Mouse (Mus musculus) CH12.LX (cell line): ENCODE measurements around the gene Col23a1. TPM values are rescaled to one million over a fixed set of nuclear protein-coding genes. Genes with fewer than 3 reads are reported as not detected.
A peak's percentile ranks its signal among the peaks of the same experiment; 100 is the strongest.

ENCODE experiments used
- DNase-seq: peaks from one replicate; pipeline ENCODE4 v3.0.0-alpha.2; 2013; ENCODE audit errors: extremely low read depth
- H3K27ac ChIP-seq: 2 replicates; pipeline ENCODE4 v1.5.1; 2012; ENCODE audit warnings: low read depth, mild to moderate bottlenecking, control low read depth, moderate library complexity; ENCODE audit not compliant: insufficient read depth
- H3K27me3 ChIP-seq: replicated peaks from 2 replicates; pipeline ENCODE3; 2012; ENCODE audit warnings: inconsistent platforms
- H3K36me3 ChIP-seq, 2 experiments: replicated peaks in 1 of 2; 2 replicates each; pipeline versions ENCODE3 to v1.6.1; 2012; ENCODE audit warnings: inconsistent platforms in 1 of 2, low read length in 1 of 2, mild to moderate bottlenecking in 1 of 2, mixed read lengths in 1 of 2, moderate library complexity in 1 of 2; ENCODE audit not compliant: control insufficient read depth in 1 of 2, insufficient read depth in 1 of 2
- H3K4me1 ChIP-seq, 2 experiments: 2 replicates each; pipeline ENCODE4 v1.6.1; 2012; ENCODE audit warnings: inconsistent platforms in 1 of 2, moderate library complexity in 1 of 2; ENCODE audit not compliant: insufficient read depth in 2 of 2, control insufficient read depth in 1 of 2
- H3K4me2 ChIP-seq: 2 replicates; pipeline ENCODE4 v1.6.1; 2012; ENCODE audit warnings: low read depth, mild to moderate bottlenecking, control low read depth; ENCODE audit not compliant: poor library complexity, insufficient read depth, severe bottlenecking
- H3K4me3 ChIP-seq, 3 experiments: fragments of 150-350 bp in 1 of 3; sonication (generic) in 1 of 3; replicated peaks in 1 of 3; 2 replicates each; pipeline versions ENCODE3 to v1.5.1; 2011 to 2012; ENCODE audit warnings: low read depth in 2 of 3, low read length in 2 of 3, mild to moderate bottlenecking in 2 of 3, moderate library complexity in 2 of 3, control low read depth in 1 of 3, improper control_type of control experiment in 1 of 3, inconsistent platforms in 1 of 3, mixed read lengths in 1 of 3; ENCODE audit not compliant: poor library complexity in 1 of 3
- H3K79me2 ChIP-seq: replicated peaks from 2 replicates; pipeline ENCODE4 v1.6.1; 2012; ENCODE audit warnings: mild to moderate bottlenecking, moderate library complexity; ENCODE audit not compliant: control insufficient read depth, poor library complexity, insufficient read depth, severe bottlenecking; ENCODE audit errors: extremely low read depth
- H3K9ac ChIP-seq: 2 replicates; pipeline ENCODE4 v1.6.1; 2012; ENCODE audit warnings: low read depth, mild to moderate bottlenecking, control low read depth, moderate library complexity; ENCODE audit not compliant: insufficient read depth
- H3K9me3 ChIP-seq: replicated peaks from 2 replicates; pipeline ENCODE3; 2012; ENCODE audit warnings: low read length, inconsistent platforms, mixed read lengths
- BHLHE40 ChIP-seq: IDR thresholded peaks from 2 replicates; pipeline ENCODE4 v1.6.1; 2011; ENCODE audit warnings: mild to moderate bottlenecking, low read depth, low read length, improper control_type of control experiment
- CHD2 ChIP-seq: IDR thresholded peaks from 2 replicates; pipeline ENCODE4 v1.6.1; 2011; ENCODE audit warnings: low read length, improper control_type of control experiment
- E2F4 ChIP-seq: IDR thresholded peaks from 2 replicates; pipeline ENCODE4 v1.6.1; 2011; ENCODE audit warnings: low read depth, low read length, improper control_type of control experiment; ENCODE audit not compliant: insufficient replicate concordance
- GABPA ChIP-seq: IDR thresholded peaks from 2 replicates; pipeline ENCODE4 v1.6.1; 2012; ENCODE audit warnings: low read depth, low read length, improper control_type of control experiment, inconsistent platforms; ENCODE audit not compliant: insufficient replicate concordance
- POLR2A ChIP-seq: IDR thresholded peaks from 2 replicates; pipeline ENCODE4 v1.6.1; 2011; ENCODE audit warnings: low read depth, mild to moderate bottlenecking, improper control_type of control experiment, low read length
- TBP ChIP-seq: conservative IDR thresholded peaks from 2 replicates; pipeline ENCODE4 v1.6.1; 2011; ENCODE audit warnings: low read depth, low read length, improper control_type of control experiment
- USF1 ChIP-seq: IDR thresholded peaks from 2 replicates; pipeline ENCODE4 v1.6.1; 2014; ENCODE audit warnings: low read depth, mild to moderate bottlenecking, inconsistent platforms, low read length, improper control_type of control experiment
- ZKSCAN1 ChIP-seq: IDR thresholded peaks from 2 replicates; pipeline ENCODE4 v1.6.1; 2012; ENCODE audit warnings: low read depth, inconsistent platforms, low read length, improper control_type of control experiment, borderline replicate concordance
- ZMIZ1 ChIP-seq: IDR thresholded peaks from 2 replicates; pipeline ENCODE4 v1.6.1; 2012; ENCODE audit warnings: low read depth, mild to moderate bottlenecking, inconsistent platforms, low read length, improper control_type of control experiment
- ZNF384 ChIP-seq: IDR thresholded peaks from 2 replicates; pipeline ENCODE4 v1.6.1; 2012; ENCODE audit warnings: low read depth, low read length, improper control_type of control experiment, inconsistent platforms
- dilution Hi-C: fragments of 300-500 bp; cut with MboI; formaldehyde crosslinking; loops from 2 replicates; pipeline ENCODE4 v1.14.3; 2020; ENCODE audit warnings: low sequenced_read_pairs; ENCODE audit not compliant: extremely low pct_unique_long_range_greater_than_20kb, extremely low pct_ligation_motif_present
- in situ Hi-C: fragments of 300-500 bp; cut with MboI; formaldehyde crosslinking; loops from 3 replicates; pipeline ENCODE4 v1.14.3; 2019; ENCODE audit warnings: low sequenced_read_pairs, low pct_ligation_motif_present, low pct_unique_long_range_greater_than_20kb, mixed read lengths
- polyA plus RNA-seq: library from polyadenylated mRNA; unstranded; fragments of >175 nt; gene quantifications from 2 replicates; pipeline ENCODE4 v1.2.1, GENCODE M21; 2012; ENCODE audit warnings: low read depth; ENCODE audit not compliant: insufficient read length
- total RNA-seq, 2 experiments: library from RNA; depleted of rRNA; stranded (reverse); fragments of 300-350 nt in 1 of 2; fragments of >200 nt in 1 of 2; gene quantifications; 2 replicates each; pipeline ENCODE4 v1.2.3; 2012 to 2014

Gene Col23a1
- total and polyA plus RNA-seq, 3 experiments, result 0.04 to 0.20 (median 0.08) TPM

DNA sequence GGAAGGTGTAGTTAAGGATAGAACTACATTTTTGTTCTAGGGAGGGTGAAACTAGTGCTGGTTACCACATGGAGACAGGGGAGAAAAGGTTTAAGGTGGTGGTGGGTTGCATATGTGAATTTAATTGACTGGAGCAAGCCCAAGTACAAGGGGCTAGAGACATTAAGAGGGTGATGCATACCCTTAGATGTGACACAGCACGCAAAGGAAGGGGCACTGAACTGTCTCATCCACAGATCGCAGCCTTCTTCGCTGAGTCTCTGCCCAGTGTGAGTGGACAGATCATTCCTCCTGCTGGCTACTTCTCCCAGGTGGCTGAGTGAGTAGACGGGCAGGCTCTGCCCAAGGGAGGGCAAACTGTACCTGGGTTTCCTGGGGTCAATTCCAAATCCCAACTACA, 303.6 kb downstream of the Col23a1 start:
- in situ Hi-C loops, result no loop called here
- Histone ChIP-seq H3K9me3 (no peaks in the 10 kb centered on the region), H3K36me3 (peaks cover 77 to 94% of the 10 kb centered on the region in 2 experiments), H3K4me2 (no peak overlapping the region), H3K4me1 (peaks cover 0 to 14% of the 10 kb centered on the region in 2 experiments; a peak in 1 of 4 replicates), H3K4me3 (no peak overlapping the region), H3K27me3 (no peaks in the 10 kb centered on the region), H3K79me2 (no peaks in the 10 kb centered on the region), H3K27ac (no peak overlapping the region), H3K9ac (no peak overlapping the region)
- no peak for DNase-seq
- dilution Hi-C loops, result no loop called here
- no peak for TF ChIP-seq ZKSCAN1
- peak; percentile 6; the same call in 1 of the 2 replicates for TF ChIP-seq ZMIZ1
- TF ChIP-seq, all 38 proteins: peak for 1

- no peak overlapping the region for H3K9ac ChIP-seq
- H3K27ac ChIP-seq, result 0 out of 2 replicates have a peak overlapping the region, but pooled peaks have one; percentile 6
- DNase-seq, result no peak
- dilution Hi-C loops, result no loop called here
- TF ChIP-seq ZNF384 (no peak), CHD2 (0 out of 2 replicates have a peak, but pooled peaks have one; percentile 21), BHLHE40 (no peak), USF1 (no peak)
- TF ChIP-seq, all 38 proteins: peak for 1
- Histone ChIP-seq H3K9me3 (no peaks in the 10 kb centered on the region), H3K4me1 (peaks cover 0 to 17% of the 10 kb centered on the region in 2 experiments; a peak in 1 of 4 replicates), H3K4me2 (no peak overlapping the region), H3K4me3 (no peak overlapping the region), H3K79me2 (no peaks in the 10 kb centered on the region), H3K36me3 (peaks cover 81 to 96% of the 10 kb centered on the region in 2 experiments), H3K27me3 (no peaks in the 10 kb centered on the region)
- in situ Hi-C loops, result no loop called here
These were observed 304.1 kb downstream of the Col23a1 start for GRCm38 (mm10) chr11:51593849-51594248.

DNA sequence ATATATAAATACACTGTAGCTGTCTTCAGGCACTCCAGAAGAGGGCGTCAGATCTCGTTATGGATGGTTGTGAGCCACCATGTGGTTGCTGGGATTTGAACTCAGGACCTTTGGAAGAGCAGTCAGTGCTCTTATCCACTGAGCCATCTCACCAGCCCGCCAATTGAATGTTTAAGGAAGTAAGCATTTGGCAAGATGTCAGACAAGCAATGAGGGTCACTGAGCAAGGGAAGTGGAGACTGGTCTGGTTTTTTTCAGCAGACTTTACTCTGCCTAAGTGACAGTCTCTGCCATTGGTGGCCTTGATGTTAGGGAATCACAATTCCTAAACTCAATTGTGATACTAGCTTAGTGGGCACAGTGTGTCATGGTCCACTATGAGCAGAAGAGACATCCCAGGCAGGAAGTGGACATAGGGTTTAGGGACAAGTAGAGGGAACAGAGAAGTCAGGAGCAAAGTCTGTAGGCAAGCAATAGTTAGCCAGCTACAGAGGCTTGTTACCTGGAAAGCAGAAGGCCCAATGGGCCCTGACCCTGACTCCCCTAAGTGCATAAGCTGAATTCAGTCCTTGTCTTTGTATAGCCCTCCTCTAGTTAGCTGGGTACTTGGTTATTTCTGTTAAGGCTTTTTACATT, 305.1 kb downstream of the Col23a1 start:
- no peaks in the 10 kb centered on the region for H3K27me3 ChIP-seq
- H3K4me3 ChIP-seq, result no peak overlapping the region
- no peak for DNase-seq
- no peaks in the 10 kb centered on the region for H3K9me3 ChIP-seq
- H3K4me2 ChIP-seq, result no peak overlapping the region
- in situ Hi-C loops, result no loop called here
- H3K36me3 ChIP-seq, result peaks cover 87 to 96% of the 10 kb centered on the region in 2 experiments
- no peak overlapping the region for H3K9ac ChIP-seq
- H3K4me1 ChIP-seq, result peaks cover 0 to 20% of the 10 kb centered on the region in 2 experiments; a peak in 1 of 4 replicates
- no peak overlapping the region for H3K27ac ChIP-seq
- dilution Hi-C loops, result no loop called here
- H3K79me2 ChIP-seq, result peaks cover 2% of the 10 kb centered on the region; the same call in 1 of the 2 replicates
- no peak for TF ChIP-seq GABPA
- TF ChIP-seq TBP, result 0 out of 2 replicates have a peak, but pooled peaks have one; percentile 28
- TF ChIP-seq POLR2A, result peak; percentile 53
- no peak for TF ChIP-seq E2F4
